Mouse (Mus musculus) brain, embryonic 14.5 days (tissue): Measurements from ENCODE around the gene En1. TPM values are rescaled to one million over a fixed set of nuclear protein-coding genes. Genes with fewer than 3 reads are reported as not detected.

Source experiments
- DNase-seq: peaks from one replicate; pipeline ENCODE4 v3.0.0-alpha.2; 2011; ENCODE audit warnings: low read depth
- CTCF ChIP-seq: fragments of 200-500 bp; IDR thresholded peaks from 2 replicates; pipeline ENCODE4 v1.5.1; 2012; ENCODE audit warnings: inconsistent platforms, mild to moderate bottlenecking, moderate library complexity, borderline replicate concordance; ENCODE audit not compliant: insufficient read depth, insufficient read length; ENCODE audit errors: extremely low read depth
- POLR2A ChIP-seq: fragments of 200-500 bp; IDR thresholded peaks from 2 replicates; pipeline ENCODE4 v1.6.1; 2012; ENCODE audit warnings: mild to moderate bottlenecking, inconsistent platforms, borderline replicate concordance; ENCODE audit not compliant: poor library complexity, insufficient read depth, insufficient read length, severe bottlenecking; ENCODE audit errors: extremely low read depth
- polyA plus RNA-seq: library from polyadenylated mRNA; depleted of rRNA; stranded (reverse); fragments of >200 nt; gene quantifications from 2 replicates; pipeline ENCODE4 v1.2.3, GENCODE M21; 2012; rRNA removed

Gene En1
- polyA plus RNA-seq, result 7.4 and 17.2 TPM in 2 replicates

DNA sequence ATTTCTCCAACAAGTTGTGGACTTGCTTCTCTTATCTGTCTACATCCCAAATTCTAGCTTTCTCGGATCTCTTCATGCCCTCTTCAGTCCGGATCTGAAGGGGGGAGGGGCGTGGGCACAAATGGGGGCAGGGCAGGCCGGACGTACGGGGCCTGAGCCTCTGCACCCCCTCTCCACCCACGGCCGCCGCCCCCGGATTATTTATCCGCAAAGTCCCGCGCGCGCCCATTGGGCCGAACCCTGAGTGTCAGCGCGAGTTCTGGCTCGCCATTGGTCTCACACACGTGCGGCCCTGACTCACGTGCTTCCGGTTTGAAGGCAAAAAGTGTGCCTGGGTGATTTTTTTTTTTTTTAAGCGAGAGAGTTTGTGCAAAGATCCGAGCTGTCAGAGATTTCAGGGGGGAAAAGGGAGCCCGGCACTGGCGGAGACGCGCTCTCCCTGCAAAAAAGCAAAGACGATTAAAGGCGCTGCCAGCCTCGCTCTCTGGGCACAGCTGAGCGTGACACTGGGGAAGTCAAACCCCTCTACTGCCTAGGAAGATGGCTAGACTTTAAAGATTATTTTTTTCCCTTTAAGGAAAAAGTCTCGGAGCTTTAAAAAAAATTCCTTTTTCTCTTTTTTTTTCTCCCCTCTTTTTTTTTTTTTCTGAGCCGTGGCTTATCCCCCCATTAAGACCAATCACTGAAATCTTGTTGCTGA is at the start of gene En1:
Gene En1 (plus strand): TSS at position 388 of the 700 bp plus-strand sequence.
- peak; percentile 88 for DNase-seq

GRCm38 (mm10) chr1:120556926-120557846 is 45.0 kb upstream of the En1 start:
- DNase-seq, result peak; percentile 5
- no peak for TF ChIP-seq POLR2A
- no peak for TF ChIP-seq CTCF

More for the DNA sequence above, at the start of gene En1:
- no peak for TF ChIP-seq POLR2A

DNA sequence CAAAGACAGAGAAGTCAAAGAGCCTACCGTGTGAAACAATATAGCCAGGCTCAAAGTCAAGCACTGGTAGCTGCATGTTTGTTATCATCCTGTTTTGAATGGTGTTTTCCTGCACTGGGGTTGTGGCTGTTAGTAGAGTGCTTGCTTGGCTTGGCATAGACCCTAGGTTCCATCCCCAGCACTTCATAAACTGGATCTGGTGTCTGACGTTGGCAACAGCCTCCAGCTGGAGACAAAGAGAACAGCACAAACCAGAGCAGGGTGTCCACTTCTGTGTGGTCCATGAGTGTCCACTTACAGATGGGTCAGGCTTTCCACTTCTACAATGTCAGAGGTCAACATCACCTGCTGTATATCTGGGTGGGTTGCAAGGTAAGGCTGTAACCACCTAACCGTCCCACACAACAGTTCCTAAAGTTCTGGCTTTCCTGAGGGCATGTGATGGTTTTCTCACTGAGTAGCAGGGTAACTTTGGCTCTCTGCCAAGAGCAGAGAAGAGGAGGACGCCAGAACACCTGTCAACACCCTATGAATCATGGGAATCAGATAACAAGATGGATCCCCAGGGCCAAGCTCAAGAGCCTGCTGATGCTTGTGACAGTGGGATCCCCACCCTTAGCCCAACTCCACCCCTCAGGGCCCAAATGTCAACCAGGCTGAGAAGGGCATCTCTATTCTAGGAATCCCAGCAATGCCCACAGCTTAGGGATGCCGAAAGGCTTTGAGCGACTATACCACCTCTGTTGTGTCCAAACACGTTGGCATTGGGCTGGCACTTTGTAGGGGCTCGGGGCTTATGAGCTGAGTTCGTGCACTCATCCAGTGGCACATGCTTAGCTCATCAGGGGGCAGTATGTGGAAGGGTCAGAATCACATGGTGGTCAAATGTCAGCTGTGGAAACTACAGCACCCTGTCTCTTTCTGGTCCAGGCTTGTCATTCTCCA is 43.6 kb upstream of the En1 start:
- no peak for TF ChIP-seq CTCF
- no peak for TF ChIP-seq POLR2A
- DNase-seq, result no peak

DNA sequence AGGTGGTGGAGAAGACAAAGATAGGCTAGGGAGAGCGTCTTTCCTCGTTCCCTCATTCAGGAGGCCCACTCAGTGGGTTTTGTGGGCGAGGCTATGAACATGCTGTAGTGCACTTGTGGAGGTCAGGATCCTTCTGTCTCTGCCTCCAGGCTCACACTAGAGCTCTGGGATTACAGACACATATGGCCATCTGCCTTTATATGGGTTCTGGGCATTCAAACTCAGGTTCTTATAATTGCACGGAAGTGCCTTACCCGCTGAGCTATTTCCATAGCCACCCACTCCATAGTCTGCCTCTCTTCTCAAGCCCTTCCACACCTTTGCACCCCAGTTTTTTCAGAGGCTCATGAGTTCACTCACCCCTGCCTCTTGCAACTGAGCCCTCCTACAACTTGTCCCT is 42.3 kb upstream of the En1 start:
- TF ChIP-seq POLR2A, result no peak
- no peak for TF ChIP-seq CTCF
- no peak for DNase-seq

DNA sequence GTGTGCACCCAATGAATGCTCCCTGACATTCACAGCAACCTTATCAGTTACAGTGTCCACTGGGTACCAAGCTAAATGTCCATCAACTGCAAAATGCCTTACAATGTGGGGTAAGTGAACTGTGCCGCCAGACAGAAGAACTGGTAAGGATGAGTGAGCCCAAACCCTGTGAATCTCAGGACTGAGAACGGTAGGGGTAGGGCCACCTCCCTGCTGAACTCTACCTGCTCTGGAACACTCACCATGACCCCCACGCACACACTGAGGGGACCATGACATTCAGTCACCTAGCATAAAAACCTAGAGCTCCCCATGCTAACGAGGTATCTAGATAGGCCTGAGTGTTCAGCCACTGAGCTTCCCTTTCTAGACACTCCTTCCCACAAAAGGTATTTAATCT is 20.9 kb upstream of the En1 start:
- TF ChIP-seq POLR2A (no peak), CTCF (no peak)

GRCm38 (mm10) chr1:120585481-120585880 is 16.7 kb upstream of the En1 start:
- no peak for TF ChIP-seq POLR2A
- no peak for TF ChIP-seq CTCF
- DNase-seq, result no peak

More for the DNA sequence above, 20.9 kb upstream of the En1 start:
- no peak for DNase-seq

GRCm38 (mm10) chr1:120586500-120587110 is 15.6 kb upstream of the En1 start:
- TF ChIP-seq CTCF (peak; percentile 89), POLR2A (no peak)
- peak; percentile 93 for DNase-seq

GRCm38 (mm10) chr1:120587431-120587830 is 14.8 kb upstream of the En1 start:
- no peak for TF ChIP-seq CTCF
- TF ChIP-seq POLR2A, result no peak

GRCm38 (mm10) chr1:120587960-120588359 is 14.3 kb upstream of the En1 start:
- DNase-seq, result no peak
- TF ChIP-seq POLR2A (no peak), CTCF (no peak)

More at GRCm38 (mm10) chr1:120587431-120587830, 14.8 kb upstream of the En1 start:
- no peak for DNase-seq

DNA sequence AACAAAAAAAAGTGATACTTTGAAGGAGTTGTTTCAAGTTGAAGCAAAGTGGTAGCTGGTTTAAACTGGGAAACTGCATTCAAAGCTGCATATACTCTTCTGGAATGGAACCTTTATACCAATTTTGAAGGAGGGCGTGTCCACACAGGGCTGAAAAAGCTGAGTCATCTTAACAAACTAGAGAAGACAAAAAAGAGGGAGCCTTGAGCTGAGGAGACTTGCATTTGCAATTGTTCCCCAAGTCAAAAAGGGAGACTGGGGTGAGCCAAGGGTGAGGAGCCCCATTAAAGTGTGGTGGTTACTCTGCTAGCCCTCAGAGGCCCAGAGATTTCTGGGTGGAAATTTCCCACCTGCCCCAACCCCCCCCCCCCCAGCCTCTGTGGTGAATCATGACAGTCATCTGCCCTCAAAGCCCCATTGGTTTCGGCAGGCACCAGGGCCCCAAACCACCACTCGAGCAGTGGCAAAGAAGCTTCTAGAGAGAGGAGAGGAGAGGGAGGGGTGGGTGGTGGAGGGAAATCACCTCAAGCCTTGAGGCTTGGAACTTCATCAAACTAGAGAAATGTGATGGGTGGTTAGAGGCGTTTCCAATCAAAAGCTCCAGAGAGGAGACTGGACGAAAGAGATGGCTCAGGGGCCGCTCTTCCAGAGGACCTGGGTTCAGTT is 13.7 kb upstream of the En1 start:
- TF ChIP-seq CTCF (no peak), POLR2A (no peak)
- no peak for DNase-seq

- DNase-seq, result no peak
- TF ChIP-seq CTCF, result no peak
- no peak for TF ChIP-seq POLR2A
Observed at GRCm38 (mm10) chr1:120593236-120593919, 8.8 kb upstream of the En1 start.
